Mouse (Mus musculus) stomach, postnatal 0 days (tissue): ENCODE data around the gene Olfr62.

Experiments used
- CTCF ChIP-seq: IDR thresholded peaks from 2 replicates; pipeline ENCODE4 v1.5.1; 2016; ENCODE audit warnings: antibody characterized with exemption, low read depth, mild to moderate bottlenecking, moderate library complexity
- EP300 ChIP-seq: optimal IDR thresholded peaks from 2 replicates; pipeline ENCODE3; 2016; ENCODE audit warnings: antibody characterized with exemption

DNA sequence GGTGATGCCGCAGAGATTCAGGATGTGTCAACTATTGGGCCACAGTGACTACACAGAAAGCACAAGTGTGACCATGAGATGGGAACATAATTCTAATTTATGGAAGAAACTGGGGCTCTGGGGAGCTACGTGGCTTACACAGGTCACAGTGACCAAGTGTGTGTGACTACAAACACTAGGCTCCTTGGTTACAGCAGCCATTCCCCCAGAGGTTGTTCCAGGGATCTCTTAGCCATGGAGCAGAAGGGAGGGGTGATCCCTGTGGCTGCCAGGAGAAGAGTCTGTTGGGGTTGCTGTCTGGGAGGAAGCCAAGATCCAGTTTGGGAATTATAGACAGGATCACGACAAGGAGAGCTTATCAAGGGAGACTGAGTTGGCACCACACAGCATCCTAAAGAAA lies 44.5 kb downstream of the Olfr62 start, which contains the start of gene Olfr1341:
- TF ChIP-seq EP300 (no peak), CTCF (no peak)
